Mouse (Mus musculus) gonadal fat pad, adult 2 months (tissue): Measurements from ENCODE around the gene Armc2. TPM values are rescaled to one million over a fixed set of nuclear protein-coding genes. Genes with fewer than 3 reads are reported as not detected.

ENCODE experiments used
- DNase-seq: peaks from one replicate; pipeline ENCODE4 v3.0.0-alpha.2; 2012; ENCODE audit warnings: low read depth
- polyA plus RNA-seq: library from polyadenylated mRNA; depleted of rRNA; stranded (reverse); fragments of >200 nt; gene quantifications from 2 replicates; pipeline ENCODE4 v1.2.3, GENCODE M21; 2012; rRNA removed

Armc2 gene
- polyA plus RNA-seq, result 0.98 and 1.3 TPM in 2 replicates

GRCm38 (mm10) chr10:42018016-42018949 lies at the start of gene Armc2:
Armc2 (minus strand) TSS chr10:42018442.
- DNase-seq, result no peak

GRCm38 (mm10) chr10:42064446-42064845 lies 46.2 kb upstream of the Armc2 start:
- no peak for DNase-seq

GRCm38 (mm10) chr10:42059522-42059921 lies 41.3 kb upstream of the Armc2 start:
- DNase-seq, result no peak

- no peak for DNase-seq
Measured at GRCm38 (mm10) chr10:42057746-42058145, 39.5 kb upstream of the Armc2 start.

- no peak for DNase-seq
Measured at GRCm38 (mm10) chr10:42057231-42057601, 39.0 kb upstream of the Armc2 start.

- DNase-seq, result no peak
Measured at GRCm38 (mm10) chr10:42056486-42057230, 38.4 kb upstream of the Armc2 start.

GRCm38 (mm10) chr10:42055224-42056165 lies 37.3 kb upstream of the Armc2 start:
- DNase-seq, result no peak

- DNase-seq, result no peak
Measured at GRCm38 (mm10) chr10:42051069-42051468, 32.8 kb upstream of the Armc2 start.

GRCm38 (mm10) chr10:42048648-42049047 lies 30.4 kb upstream of the Armc2 start:
- DNase-seq, result no peak

- DNase-seq, result no peak
Measured at GRCm38 (mm10) chr10:42044574-42044973, 26.3 kb upstream of the Armc2 start.

- DNase-seq, result no peak
Measured at GRCm38 (mm10) chr10:42043307-42043706, 25.1 kb upstream of the Armc2 start.

- DNase-seq, result no peak
Measured at GRCm38 (mm10) chr10:42042881-42043280, 24.6 kb upstream of the Armc2 start.

- DNase-seq, result no peak
Measured at GRCm38 (mm10) chr10:42042087-42042486, 23.8 kb upstream of the Armc2 start.

GRCm38 (mm10) chr10:42038571-42038970 lies 20.3 kb upstream of the Armc2 start:
- no peak for DNase-seq

GRCm38 (mm10) chr10:42037301-42037870 lies 19.1 kb upstream of the Armc2 start:
- no peak for DNase-seq

GRCm38 (mm10) chr10:42036846-42037245 lies 18.6 kb upstream of the Armc2 start:
- DNase-seq, result no peak

GRCm38 (mm10) chr10:42033571-42033970 lies 15.3 kb upstream of the Armc2 start:
- no peak for DNase-seq

GRCm38 (mm10) chr10:42031021-42031420 lies 12.8 kb upstream of the Armc2 start:
- DNase-seq, result no peak

- no peak for DNase-seq
Measured at GRCm38 (mm10) chr10:42029502-42029901, 11.3 kb upstream of the Armc2 start.

GRCm38 (mm10) chr10:42027337-42027736 lies 9.1 kb upstream of the Armc2 start:
- DNase-seq, result no peak

GRCm38 (mm10) chr10:42024406-42024805 lies 6.2 kb upstream of the Armc2 start:
- no peak for DNase-seq
